Mouse (Mus musculus): ENCODE measurements around the gene St6galnac5.

DNA sequence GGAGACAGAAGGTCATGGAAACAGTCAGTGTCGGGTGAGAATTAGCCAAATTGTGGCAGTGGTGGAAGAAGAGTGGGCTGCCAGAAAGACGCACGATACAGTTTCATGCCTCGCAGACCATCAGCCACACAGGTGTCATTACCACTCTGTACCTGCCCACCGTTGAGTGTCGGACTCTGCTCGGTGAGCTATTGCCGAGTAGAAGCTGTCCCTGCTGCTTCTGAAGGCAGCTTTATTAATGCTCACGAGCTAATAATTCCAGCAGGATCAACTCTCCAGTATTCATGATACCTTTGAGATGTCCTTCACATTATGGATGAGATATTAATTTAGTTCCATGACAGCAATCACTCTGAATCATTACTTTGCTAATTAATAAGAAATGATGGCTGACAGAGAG is 150.1 kb downstream of the St6galnac5 start:
- TF ChIP-seq CTCF (IDR thresholded peaks at IDR 0.05; ENCODE audit: low read depth, low read length) (no peak), POLR2A (IDR thresholded peaks at IDR 0.05; ENCODE audit: insufficient read depth, low read length) (no peak)

Data from ES-Bruce4 (cell line).